Mouse (Mus musculus): ENCODE data around the gene Gm38394. TPM values are rescaled to one million over a fixed set of nuclear protein-coding genes. Genes with fewer than 3 reads are reported as not detected.

Gene Gm38394
- polyA plus RNA-seq, 2 experiments from 2014 or later = 3.2 to 3.9 TPM

GRCm38 (mm10) chr1:133663427-133663826 is 2.3 kb upstream of the Gm38394 start:
- no peak for ATAC-seq

GRCm38 (mm10) chr1:133662941-133663340 is 1.8 kb upstream of the Gm38394 start:
- no peak for ATAC-seq

DNA sequence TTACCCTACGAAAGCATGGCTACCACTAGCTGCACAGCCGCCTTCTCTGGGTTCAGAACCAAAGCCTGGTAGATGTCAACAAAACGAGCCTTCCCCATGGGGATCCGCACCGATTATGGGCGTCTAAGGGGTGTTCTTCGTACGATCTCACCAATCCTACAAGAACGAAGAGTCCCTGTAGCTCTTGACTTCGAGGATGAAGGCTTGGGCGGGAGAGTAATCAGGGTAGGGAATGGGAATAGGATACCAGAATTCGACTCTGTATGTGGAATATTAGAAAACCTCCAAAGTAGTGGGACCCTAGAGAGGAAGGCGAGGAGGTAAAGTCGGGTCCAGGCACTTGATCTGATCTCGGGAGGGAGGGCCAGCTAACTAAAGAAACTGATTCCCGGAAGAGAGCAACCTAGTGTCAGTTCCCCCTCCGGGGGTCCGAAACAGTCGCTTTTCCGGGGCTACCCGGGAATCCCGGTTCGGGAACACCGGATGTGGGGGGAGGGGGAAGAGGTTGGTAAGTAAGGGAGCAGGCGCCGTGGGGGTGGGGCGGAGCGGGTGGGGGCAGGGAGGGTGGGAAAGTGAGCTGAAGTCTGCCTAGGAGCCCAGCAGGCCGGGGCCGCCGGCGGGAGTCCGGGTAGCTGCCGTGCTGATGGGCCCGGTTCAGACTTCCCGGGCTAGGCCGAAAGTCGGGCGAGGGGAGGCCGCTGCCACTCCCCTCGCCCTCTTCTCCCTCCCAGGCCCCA is 484 bp downstream of the Gm38394 start, which contains the start of gene Zbed6:
TSS of gene Zbed6 (minus strand) at position 420 of the 737 bp plus-strand sequence.
- ATAC-seq = peak; percentile 50

DNA sequence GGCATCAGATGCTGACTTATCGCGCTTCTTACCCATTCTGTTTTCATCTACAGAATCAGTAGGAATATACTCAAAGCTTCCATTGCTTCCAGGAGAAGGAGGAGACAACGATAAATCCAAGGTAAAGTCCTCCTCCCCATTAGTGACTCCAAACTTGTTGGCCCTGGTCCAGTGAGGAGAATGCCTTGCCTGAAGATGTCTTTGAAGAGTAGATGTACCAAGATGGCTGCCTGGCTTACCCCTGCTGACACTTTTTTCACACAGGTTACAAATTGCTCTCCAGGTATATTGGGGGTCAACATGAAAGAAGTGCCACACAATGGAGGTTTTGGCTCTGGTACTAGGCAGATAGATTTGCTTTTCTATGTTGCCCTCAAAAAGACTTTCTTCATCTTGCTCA is 2.2 kb downstream of the Gm38394 start:
- no peak for ATAC-seq

- ATAC-seq = no peak
Measured at GRCm38 (mm10) chr1:133656811-133657210, 4.3 kb downstream of the Gm38394 start.

DNA sequence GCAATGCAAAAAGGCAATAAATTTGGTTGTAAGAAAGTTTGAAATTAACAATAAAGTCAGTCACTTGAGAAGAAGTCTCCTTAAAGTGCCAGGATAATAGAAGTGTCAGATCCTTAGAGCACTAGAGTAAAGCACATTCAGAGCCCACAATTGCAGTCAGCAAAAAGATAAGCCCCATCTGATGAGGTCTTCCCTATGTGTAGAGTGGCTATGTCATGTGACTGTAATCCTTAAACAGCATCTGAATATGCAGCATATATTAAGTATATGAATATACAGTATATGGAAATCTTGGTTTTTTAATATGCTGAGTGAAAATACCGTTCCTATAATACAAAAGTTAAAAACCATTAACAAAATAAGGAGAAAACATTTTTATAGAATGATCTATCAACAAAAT is 8.1 kb downstream of the Gm38394 start:
- ATAC-seq = no peak

DNA sequence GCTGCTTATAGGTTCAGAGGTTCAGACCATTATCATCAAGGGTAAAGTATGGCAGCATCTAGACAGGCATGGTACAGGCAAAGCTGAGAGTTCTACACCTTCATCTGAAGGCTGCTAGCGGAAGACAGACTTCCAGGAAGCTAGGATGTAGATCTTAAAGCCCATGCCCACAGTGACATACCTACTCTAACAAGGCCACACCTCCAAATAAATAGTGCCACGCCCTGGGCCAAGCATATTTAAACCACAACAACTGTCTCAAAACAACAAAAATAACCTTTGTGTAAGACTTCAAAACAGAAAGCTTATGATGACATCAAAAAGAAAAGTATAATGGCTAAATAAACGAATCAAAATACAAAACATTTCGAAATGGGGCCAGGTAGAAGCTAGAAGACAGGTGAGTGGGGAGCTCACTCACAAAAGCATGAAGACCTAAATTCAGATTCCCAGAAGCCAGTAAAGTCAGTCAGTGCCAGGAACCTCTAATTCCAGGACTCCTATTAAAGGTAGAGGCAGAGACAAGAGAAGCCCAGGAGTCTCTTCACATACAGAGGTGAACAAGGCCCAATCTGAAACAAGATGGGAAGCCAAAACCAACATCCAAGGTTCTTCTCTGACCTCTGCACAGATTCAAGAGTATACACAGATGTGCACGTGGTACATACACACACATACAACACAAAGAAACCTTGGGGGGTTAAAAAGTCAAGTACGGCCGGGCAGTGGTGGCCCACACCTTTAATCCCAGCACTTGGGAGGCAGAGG is 10.6 kb downstream of the Gm38394 start:
- peak; percentile 69 for ATAC-seq

DNA sequence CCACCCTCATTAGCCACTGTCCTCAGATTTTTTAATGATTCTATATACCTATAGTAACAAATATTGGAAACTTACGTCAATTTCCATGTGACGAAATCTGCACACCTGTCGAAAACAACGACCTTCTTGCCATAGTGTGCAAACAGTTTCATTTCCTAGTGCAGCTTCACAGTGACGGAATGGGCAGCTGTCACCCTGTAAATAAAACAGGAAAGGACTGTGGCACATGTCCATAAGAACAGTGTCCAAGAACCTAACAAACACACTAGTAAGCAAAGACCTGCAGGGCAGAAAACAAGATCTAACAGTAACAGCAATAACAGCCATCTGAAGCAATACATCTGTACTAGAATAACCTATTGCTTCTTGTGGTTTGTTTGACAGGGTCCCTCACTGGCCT is 15.5 kb downstream of the Gm38394 start:
- no peak for ATAC-seq

- no peak for ATAC-seq
Measured at GRCm38 (mm10) chr1:133641163-133641562, 20.0 kb downstream of the Gm38394 start.

DNA sequence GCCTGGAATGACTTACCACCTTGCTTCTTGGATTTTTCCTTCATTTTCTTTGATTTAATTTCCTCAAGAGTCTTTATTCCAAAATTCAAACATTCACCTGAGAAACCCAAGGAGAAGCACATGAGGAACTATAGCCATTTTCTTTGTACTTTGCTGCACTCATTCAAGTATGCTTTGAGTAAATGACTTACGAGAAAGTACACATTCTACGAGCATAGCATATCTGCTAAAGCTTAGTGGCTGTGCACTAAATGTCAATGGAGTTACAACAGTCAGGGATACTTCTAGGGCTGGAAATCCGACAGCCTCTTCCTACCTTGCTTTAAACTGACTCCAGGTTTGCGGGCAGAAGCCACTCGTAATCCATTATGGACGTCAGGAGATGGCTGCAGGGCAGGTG is 22.6 kb downstream of the Gm38394 start:
- ATAC-seq = no peak

DNA sequence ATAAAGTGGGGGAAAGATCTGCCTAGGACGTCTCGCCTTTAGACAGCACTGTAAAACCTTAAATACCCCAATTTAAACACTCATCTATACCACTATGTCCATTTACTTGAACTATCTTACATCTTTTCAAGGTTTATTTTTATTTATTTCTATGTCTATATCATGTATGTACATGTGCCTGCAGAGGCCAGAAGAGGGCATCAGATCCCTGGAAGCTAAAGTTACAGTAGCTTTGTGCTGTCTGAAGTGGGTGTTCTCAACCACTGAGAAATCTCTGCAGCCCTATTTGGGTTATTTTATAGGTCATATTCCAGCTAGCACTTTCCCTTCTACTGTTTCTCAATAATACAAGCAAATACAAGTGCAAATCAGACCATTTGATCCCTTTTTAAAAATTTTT is 28.9 kb downstream of the Gm38394 start:
- no peak for ATAC-seq

DNA sequence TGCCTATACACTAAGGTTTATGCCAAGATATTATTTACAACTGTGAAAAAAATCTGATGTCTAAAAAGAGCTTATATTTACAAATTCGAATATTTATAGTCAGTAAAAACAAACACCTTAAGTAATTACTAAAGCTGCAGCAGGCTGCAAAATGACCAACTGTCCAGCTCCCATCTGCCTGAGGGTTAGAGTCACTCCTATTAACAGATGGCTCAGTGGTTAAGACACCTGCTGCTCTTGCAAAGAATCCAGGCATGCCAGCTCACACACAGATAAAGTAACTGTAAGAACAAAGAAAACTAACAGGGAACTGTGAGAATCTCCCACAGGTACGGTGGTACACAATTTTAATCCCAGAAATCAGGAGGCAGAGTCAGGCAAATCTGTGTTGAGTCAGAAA is 36.1 kb downstream of the Gm38394 start:
- no peak for ATAC-seq

DNA sequence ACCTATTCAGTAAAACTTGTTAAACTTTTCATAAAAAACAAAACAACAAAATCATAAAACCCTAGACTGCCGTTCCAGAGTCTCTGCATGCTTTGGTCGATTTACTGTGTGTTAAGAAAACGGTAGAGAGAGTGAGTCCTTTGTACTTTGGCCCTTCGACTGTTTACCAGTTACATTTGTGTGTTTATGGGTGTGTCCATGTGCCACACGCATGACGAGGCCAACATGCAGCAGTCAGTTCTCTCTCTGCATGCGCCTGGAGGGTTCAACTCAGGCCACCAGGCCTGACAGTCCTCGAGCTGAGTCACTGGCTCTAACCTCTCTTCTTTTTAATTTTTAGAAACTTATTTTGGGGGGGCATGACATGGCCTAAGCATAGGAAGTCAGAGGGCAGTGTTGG is 42.8 kb downstream of the Gm38394 start:
- no peak for ATAC-seq

DNA sequence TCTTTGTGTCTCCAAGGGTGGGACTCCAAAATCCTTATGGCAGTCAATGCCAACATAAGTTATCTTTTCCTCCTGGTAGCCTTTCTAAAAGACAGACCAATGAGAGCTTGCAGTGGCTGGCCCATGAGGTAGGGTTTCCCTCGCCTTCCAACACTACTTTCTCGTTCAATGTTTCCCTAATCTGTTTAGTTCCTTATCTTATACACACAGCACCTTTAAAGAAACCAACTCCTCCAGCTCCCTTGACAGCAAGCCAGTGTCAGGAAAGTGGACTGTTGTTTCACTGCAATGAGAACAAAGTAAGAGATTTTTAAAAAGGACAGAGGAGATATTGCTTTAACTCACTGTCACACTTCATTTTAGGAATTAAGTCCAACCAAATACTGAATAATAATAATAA is 43.2 kb downstream of the Gm38394 start:
- no peak for ATAC-seq

GRCm38 (mm10) chr1:133613817-133614216 is 47.3 kb downstream of the Gm38394 start:
- no peak for ATAC-seq

DNA sequence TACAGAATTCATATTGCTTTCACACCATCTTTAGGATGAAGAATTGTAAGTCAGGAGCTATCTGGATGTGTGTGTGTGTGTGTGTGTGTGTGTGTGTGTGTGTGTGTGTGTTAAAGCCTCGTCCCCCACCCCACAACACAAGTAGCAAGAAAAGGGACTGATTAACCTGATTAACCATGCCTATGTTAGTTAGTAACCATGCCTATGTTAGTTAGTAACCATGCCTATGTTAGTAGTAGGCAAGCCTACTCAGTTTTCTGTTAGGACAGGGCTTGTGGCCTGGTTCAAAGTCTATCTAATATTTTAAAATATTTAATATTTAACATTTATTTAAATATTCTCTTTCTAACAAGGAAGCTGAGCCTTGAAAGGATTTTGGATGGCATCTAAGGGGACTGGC is 49.7 kb downstream of the Gm38394 start:
- ATAC-seq = no peak

GRCm38 (mm10) chr1:133610601-133611000 is 50.5 kb downstream of the Gm38394 start:
- ATAC-seq = no peak

GRCm38 (mm10) chr1:133609771-133610502 is 51.2 kb downstream of the Gm38394 start, which contains the start of gene Snrpe:
Gene Snrpe, minus strand, starts transcription at chr1:133610291.
- peak; percentile 98 for ATAC-seq

GRCm38 (mm10) chr1:133603174-133603573 is 57.9 kb downstream of the Gm38394 start:
- ATAC-seq = no peak

GRCm38 (mm10) chr1:133596298-133597007 is 64.7 kb downstream of the Gm38394 start:
- no peak for ATAC-seq

- no peak for ATAC-seq
Measured at GRCm38 (mm10) chr1:133585995-133586537, 75.1 kb downstream of the Gm38394 start.

DNA sequence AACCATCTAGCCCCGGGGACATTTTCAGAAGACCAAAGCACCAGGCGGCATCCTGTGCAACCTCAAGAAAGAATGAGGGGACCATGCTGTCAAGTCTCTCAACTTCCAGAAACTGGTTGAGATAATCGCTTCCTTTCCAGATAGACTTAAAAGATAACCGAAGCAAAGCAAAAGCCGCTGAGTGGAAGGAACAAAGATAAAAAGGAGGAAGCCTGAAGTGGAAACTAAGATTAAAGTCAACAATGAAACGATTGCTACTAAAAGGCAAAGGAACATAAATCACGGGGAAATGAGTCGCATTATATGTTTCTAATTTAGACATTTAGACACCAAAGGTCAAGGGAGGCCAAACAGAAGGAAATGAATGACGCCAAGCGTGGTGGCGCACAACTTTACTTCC is 89.8 kb downstream of the Gm38394 start:
- no peak for ATAC-seq
